Mouse (Mus musculus) MEL (cell line): ENCODE data around the gene Fanci. TPM values are rescaled to one million over a fixed set of nuclear protein-coding genes. Genes with fewer than 3 reads are reported as not detected.

ENCODE experiments used
- DNase-seq: peaks from one replicate; pipeline ENCODE4 v3.0.0; 2011; ENCODE audit warnings: low read depth, low spot score
- H3K27ac ChIP-seq: 2 replicates; pipeline ENCODE4 v1.5.1; 2012; ENCODE audit warnings: low read depth, mild to moderate bottlenecking, control low read depth, low read length, moderate library complexity; ENCODE audit not compliant: control insufficient read depth
- H3K27me3 ChIP-seq, 2 experiments: fragments of 150-350 bp in 1 of 2; sonication (generic) in 1 of 2; 2 replicates each; pipeline ENCODE4 v1.6.1; 2012; ENCODE audit warnings: low read length in 2 of 2, mild to moderate bottlenecking in 2 of 2, improper control_type of control experiment in 1 of 2, moderate library complexity in 1 of 2; ENCODE audit not compliant: insufficient read depth in 2 of 2, control insufficient read depth in 1 of 2
- H3K36me3 ChIP-seq, 2 experiments: 2 replicates each; pipeline ENCODE4 v1.6.1; 2012 to 2014; ENCODE audit warnings: low read length in 2 of 2, improper control_type of control experiment in 1 of 2, inconsistent platforms in 1 of 2, mild to moderate bottlenecking in 1 of 2; ENCODE audit not compliant: insufficient read depth in 2 of 2, control insufficient read depth in 1 of 2
- H3K4me1 ChIP-seq, 2 experiments: fragments of 150-350 bp in 1 of 2; sonication (generic) in 1 of 2; 2 replicates each; pipeline ENCODE4 v1.6.1; 2012; ENCODE audit warnings: low read length in 2 of 2, improper control_type of control experiment in 1 of 2, mild to moderate bottlenecking in 1 of 2; ENCODE audit not compliant: insufficient read depth in 2 of 2, control insufficient read depth in 1 of 2
- H3K4me3 ChIP-seq, 2 experiments: fragments of 150-350 bp in 1 of 2; sonication (generic) in 1 of 2; 2 replicates each; pipeline ENCODE4 v1.5.1; 2012; ENCODE audit warnings: low read depth in 2 of 2, low read length in 2 of 2, mild to moderate bottlenecking in 2 of 2, moderate library complexity in 2 of 2, control low read depth in 1 of 2, improper control_type of control experiment in 1 of 2; ENCODE audit not compliant: control insufficient read depth in 1 of 2, insufficient read depth in 1 of 2
- H3K79me2 ChIP-seq: 2 replicates; pipeline ENCODE4 v1.6.1; 2012; ENCODE audit warnings: mild to moderate bottlenecking, low read length, moderate library complexity; ENCODE audit not compliant: control insufficient read depth, poor library complexity, insufficient read depth
- H3K9ac ChIP-seq: 2 replicates; pipeline ENCODE4 v1.6.1; 2012; ENCODE audit warnings: low read depth, mild to moderate bottlenecking, control low read depth, low read length, moderate library complexity; ENCODE audit not compliant: control insufficient read depth, poor library complexity, severe bottlenecking
- H3K9me3 ChIP-seq: fragments of 150-350 bp; sonication (generic); replicated peaks from 2 replicates; pipeline ENCODE4 v1.6.1; 2012; ENCODE audit warnings: mild to moderate bottlenecking, low read length, improper control_type of control experiment, moderate library complexity; ENCODE audit not compliant: insufficient read depth
- BHLHE40 ChIP-seq: IDR thresholded peaks from 2 replicates; pipeline ENCODE4 v1.6.1; 2012; ENCODE audit warnings: low read depth, mild to moderate bottlenecking, inconsistent platforms, low read length, improper control_type of control experiment, borderline replicate concordance
- CHD1 ChIP-seq: IDR thresholded peaks from 2 replicates; pipeline ENCODE4 v1.6.1; 2012; ENCODE audit warnings: low read depth, mild to moderate bottlenecking, inconsistent platforms, low read length, improper control_type of control experiment
- CHD2 ChIP-seq: IDR thresholded peaks from 2 replicates; pipeline ENCODE4 v1.6.1; 2011; ENCODE audit warnings: low read length, improper control_type of control experiment
- E2F4 ChIP-seq: IDR thresholded peaks from 2 replicates; pipeline ENCODE4 v1.6.1; 2011; ENCODE audit warnings: low read depth, low read length, improper control_type of control experiment, borderline replicate concordance
- ELF1 ChIP-seq: IDR thresholded peaks from 2 replicates; pipeline ENCODE4 v1.6.1; 2014; ENCODE audit warnings: low read depth, mild to moderate bottlenecking, inconsistent platforms, low read length, improper control_type of control experiment, moderate library complexity
- ETS1 ChIP-seq: IDR thresholded peaks from 2 replicates; pipeline ENCODE4 v1.6.1; 2012; ENCODE audit warnings: low read depth, mild to moderate bottlenecking, inconsistent platforms, low read length, improper control_type of control experiment, moderate library complexity
- GABPA ChIP-seq: IDR thresholded peaks from 2 replicates; pipeline ENCODE4 v1.6.1; 2012; ENCODE audit warnings: low read depth, mild to moderate bottlenecking, inconsistent platforms, low read length, improper control_type of control experiment, moderate library complexity
- GATA1 ChIP-seq: IDR thresholded peaks from 2 replicates; pipeline ENCODE4 v1.6.1; 2011; ENCODE audit warnings: low read depth, low read length, improper control_type of control experiment
- HCFC1 ChIP-seq: IDR thresholded peaks from 2 replicates; pipeline ENCODE4 v1.6.1; 2012; ENCODE audit warnings: low read depth, mild to moderate bottlenecking, inconsistent platforms, low read length, improper control_type of control experiment, moderate library complexity
- JUND ChIP-seq: IDR thresholded peaks from 2 replicates; pipeline ENCODE4 v1.6.1; 2011; ENCODE audit warnings: low read depth, mild to moderate bottlenecking, improper control_type of control experiment, low read length
- MAFK ChIP-seq: IDR thresholded peaks from 2 replicates; pipeline ENCODE4 v1.6.1; 2011; ENCODE audit warnings: low read depth, mild to moderate bottlenecking, low read length, improper control_type of control experiment, borderline replicate concordance
- MAX ChIP-seq: IDR thresholded peaks from 2 replicates; pipeline ENCODE4 v1.6.1; 2011; ENCODE audit warnings: low read length, improper control_type of control experiment
- MEF2A ChIP-seq: IDR thresholded peaks from 2 replicates; pipeline ENCODE4 v1.6.1; 2014; ENCODE audit warnings: low read depth, mild to moderate bottlenecking, inconsistent platforms, low read length, improper control_type of control experiment; ENCODE audit not compliant: poor library complexity, insufficient replicate concordance, severe bottlenecking; ENCODE audit errors: extremely low read depth
- MXI1 ChIP-seq: IDR thresholded peaks from 2 replicates; pipeline ENCODE4 v1.6.1; 2011; ENCODE audit warnings: mild to moderate bottlenecking, low read depth, low read length, improper control_type of control experiment
- NELFE ChIP-seq: IDR thresholded peaks from 2 replicates; pipeline ENCODE4 v1.6.1; 2011; ENCODE audit warnings: low read depth, low read length, improper control_type of control experiment
- NRF1 ChIP-seq: IDR thresholded peaks from 2 replicates; pipeline ENCODE4 v1.6.1; 2014; ENCODE audit warnings: low read depth, mild to moderate bottlenecking, inconsistent platforms, low read length, improper control_type of control experiment, moderate library complexity; ENCODE audit not compliant: poor library complexity, insufficient read depth, severe bottlenecking
- POLR2AphosphoS2 ChIP-seq: IDR thresholded peaks from 2 replicates; pipeline ENCODE4 v1.6.1; 2011; ENCODE audit warnings: low read length, improper control_type of control experiment
- POLR2AphosphoS5 ChIP-seq: IDR thresholded peaks from 2 replicates; pipeline ENCODE4 v1.6.1; 2012; ENCODE audit warnings: low read depth, borderline replicate concordance, mild to moderate bottlenecking, inconsistent platforms, low read length, moderate library complexity, mixed read lengths
- RCOR1 ChIP-seq: IDR thresholded peaks from 2 replicates; pipeline ENCODE4 v1.6.1; 2012; ENCODE audit warnings: low read depth, mild to moderate bottlenecking, inconsistent platforms, low read length, improper control_type of control experiment
- TAL1 ChIP-seq: IDR thresholded peaks from 2 replicates; pipeline ENCODE4 v1.6.1; 2012; ENCODE audit warnings: mild to moderate bottlenecking, inconsistent platforms, low read length, moderate library complexity, mixed read lengths
- TCF12 ChIP-seq: IDR thresholded peaks from 2 replicates; pipeline ENCODE4 v1.6.1; 2014; ENCODE audit warnings: low read depth, mild to moderate bottlenecking, inconsistent platforms, low read length, improper control_type of control experiment, moderate library complexity
- UBTF ChIP-seq: IDR thresholded peaks from 2 replicates; pipeline ENCODE4 v1.6.1; 2012; ENCODE audit warnings: low read depth, mild to moderate bottlenecking, inconsistent platforms, low read length, improper control_type of control experiment, moderate library complexity, borderline replicate concordance; ENCODE audit not compliant: insufficient read depth
- USF1 ChIP-seq: IDR thresholded peaks from 2 replicates; pipeline ENCODE4 v1.6.1; 2014; ENCODE audit warnings: low read depth, mild to moderate bottlenecking, inconsistent platforms, low read length, improper control_type of control experiment, moderate library complexity
- USF2 ChIP-seq, 2 experiments: IDR thresholded peaks; 2 replicates each; pipeline ENCODE4 v1.6.1; 2011 to 2012; ENCODE audit warnings: improper control_type of control experiment in 2 of 2, low read length in 2 of 2, borderline replicate concordance in 1 of 2, inconsistent platforms in 1 of 2, low read depth in 1 of 2, mild to moderate bottlenecking in 1 of 2; ENCODE audit not compliant: insufficient read depth in 1 of 2
- ZKSCAN1 ChIP-seq: IDR thresholded peaks from 2 replicates; pipeline ENCODE4 v1.6.1; 2012; ENCODE audit warnings: low read depth, mild to moderate bottlenecking, inconsistent platforms, low read length, improper control_type of control experiment, moderate library complexity
- ZNF384 ChIP-seq: IDR thresholded peaks from 2 replicates; pipeline ENCODE4 v1.6.1; 2012; ENCODE audit warnings: low read depth, mild to moderate bottlenecking, inconsistent platforms, low read length, improper control_type of control experiment
- polyA plus RNA-seq, 2 experiments: library from polyadenylated mRNA; stranded (reverse) in 1 of 2; unstranded in 1 of 2; fragments of >175 nt in 1 of 2; fragments of >200 nt in 1 of 2; gene quantifications; 2 replicates each; pipeline versions ENCODE4 v1.2.1 to v1.2.4; 2012; ENCODE audit warnings: low replicate concordance in 2 of 2, low read depth in 1 of 2; ENCODE audit not compliant: insufficient read length in 2 of 2, insufficient read depth in 1 of 2, missing spikeins in 1 of 2
- total RNA-seq: library from RNA; depleted of rRNA; stranded (reverse); fragments of 300-350 nt; gene quantifications from 2 replicates; pipeline ENCODE4 v1.2.3, GENCODE M21; 2012

The Fanci gene
- total and polyA plus RNA-seq, 3 experiments = 8.4 to 9.0 TPM; not detected in 1

DNA sequence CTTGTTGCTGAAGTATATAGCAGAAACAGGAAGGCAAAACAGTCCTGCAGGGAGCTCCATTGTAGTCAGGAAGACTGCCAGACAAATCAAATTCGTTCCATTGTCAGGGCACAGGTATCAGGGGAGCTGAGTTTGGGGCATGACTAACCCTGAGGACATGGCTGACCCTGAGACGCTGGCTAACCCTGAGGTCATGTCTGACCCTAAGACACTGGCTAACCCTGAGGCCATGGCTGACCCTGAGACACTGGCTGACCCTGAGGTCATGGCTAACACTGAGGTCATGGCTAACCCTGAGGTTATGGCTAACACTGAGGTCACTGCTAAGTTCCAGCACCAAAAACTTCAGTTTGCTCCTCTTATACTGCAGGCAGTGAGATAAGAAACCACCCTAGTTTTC lies 48.3 kb downstream of the Fanci start:
- peaks cover 0 to 2% of the 10 kb centered on the region in 2 experiments; a peak in 1 of 4 replicates for H3K36me3 ChIP-seq
- DNase-seq = no peak

DNA sequence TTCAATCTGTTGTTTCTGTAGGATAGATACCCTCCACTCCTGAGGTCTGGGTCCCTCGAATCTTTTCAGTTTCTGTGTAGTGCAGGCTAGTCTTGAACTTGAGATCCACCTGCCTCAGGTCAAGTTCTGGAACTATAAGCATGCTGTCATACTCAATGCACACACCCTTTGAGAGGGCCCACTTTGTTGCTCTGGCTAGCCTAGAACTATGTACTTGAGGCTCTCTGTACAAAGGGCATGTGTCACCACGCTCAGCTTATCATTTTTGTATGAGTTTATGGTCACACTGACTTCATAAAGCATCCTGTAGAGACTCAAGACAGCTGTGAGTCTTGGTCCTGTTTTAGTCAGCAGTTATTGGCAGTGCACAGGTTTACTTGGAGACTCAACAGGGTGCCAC lies 55.3 kb downstream of the Fanci start:
- Histone ChIP-seq H3K4me3 (no peak overlapping the region), H3K9me3 (no peaks in the 10 kb centered on the region), H3K9ac (no peak overlapping the region), H3K27me3 (no peaks in the 10 kb centered on the region), H3K4me1 (no peaks in the 10 kb centered on the region), H3K79me2 (no peaks in the 10 kb centered on the region)
- DNase-seq = no peak
- TF ChIP-seq JUND = no peak
- TF ChIP-seq MAFK = no peak
- no peak for TF ChIP-seq TAL1
- no peak for TF ChIP-seq POLR2AphosphoS5
- TF ChIP-seq CHD2 = no peak
- TF ChIP-seq ZNF384 = no peak
- no peak for TF ChIP-seq USF2 (IDR thresholded peaks at IDR 0.05; ENCODE audit: borderline replicate concordance in 1 of 2, insufficient read depth in 1 of 2, low read depth in 1 of 2, low read length in 2 of 2)
- TF ChIP-seq GATA1 = no peak
- TF ChIP-seq NELFE = no peak
- no peak for TF ChIP-seq E2F4
- TF ChIP-seq, all 39 proteins: peak for 0
- Histone ChIP-seq H3K27ac (no peak overlapping the region), H3K36me3 (peaks cover 0 to 8% of the 10 kb centered on the region in 2 experiments; a peak in 2 of 4 replicates)

More for the DNA sequence above, 48.3 kb downstream of the Fanci start:
- H3K27me3 ChIP-seq = no peaks in the 10 kb centered on the region
- no peaks in the 10 kb centered on the region for H3K79me2 ChIP-seq
- H3K4me3 ChIP-seq = no peak overlapping the region
- no peak overlapping the region for H3K9ac ChIP-seq
- TF ChIP-seq MAX (no peak), GABPA (no peak), TCF12 (no peak), ELF1 (no peak), UBTF (no peak), MEF2A (no peak), POLR2AphosphoS5 (no peak), BHLHE40 (no peak), POLR2AphosphoS2 (no peak), MXI1 (no peak), CHD1 (no peak), ETS1 (no peak), ZKSCAN1 (no peak), NRF1 (no peak), ZNF384 (no peak), HCFC1 (no peak), RCOR1 (no peak), USF1 (no peak), E2F4 (no peak), JUND (no peak)
- H3K27ac ChIP-seq = no peak overlapping the region
- no peaks in the 10 kb centered on the region for H3K4me1 ChIP-seq
- H3K9me3 ChIP-seq = no peaks in the 10 kb centered on the region
